Mouse (Mus musculus): Measurements from ENCODE around the gene Nr1h4. TPM values are rescaled to one million over a fixed set of nuclear protein-coding genes. Genes with fewer than 3 reads are reported as not detected.
A peak's percentile ranks its signal among the peaks of the same experiment; 100 is the strongest.

Gene Nr1h4
- polyA plus RNA-seq, 1 experiment from 2014 or later: not detected

GRCm38 (mm10) chr10:89551657-89552056 lies 18.3 kb upstream of the Nr1h4 start:
- 92% methylated on average over 4 of the region's 4 CpGs for WGBS
- Histone ChIP-seq H3K4me1 (replicated peaks) (peaks cover 9% of the 10 kb centered on the region; the same call in 1 of the 2 replicates), H3K27ac (replicated peaks) (no peak overlapping the region), H3K9me3 (no peaks in the 10 kb centered on the region), H3K9ac (no peak overlapping the region), H3K4me2 (no peak overlapping the region), H3K36me3 (no peaks in the 10 kb centered on the region), H3K4me3 (no peak overlapping the region), H3K27me3 (no peaks in the 10 kb centered on the region)
- ATAC-seq (ENCODE audit: low read depth): no peak

GRCm38 (mm10) chr10:89548028-89548427 lies 14.6 kb upstream of the Nr1h4 start:
- peak; percentile 72 for ATAC-seq (ENCODE audit: low read depth)
- no peaks in the 10 kb centered on the region for H3K9me3 ChIP-seq
- H3K4me2 ChIP-seq: no peak overlapping the region
- peak overlapping the region; percentile 67 for H3K27ac ChIP-seq (replicated peaks)
- 40% methylated on average over 6 of the region's 6 CpGs for WGBS
- H3K9ac ChIP-seq: no peak overlapping the region
- H3K4me1 ChIP-seq (replicated peaks): peaks cover 9% of the 10 kb centered on the region; the same call in 1 of the 2 replicates
- no peaks in the 10 kb centered on the region for H3K27me3 ChIP-seq
- no peak overlapping the region for H3K4me3 ChIP-seq
- H3K36me3 ChIP-seq: no peaks in the 10 kb centered on the region

- WGBS: 91% methylated on average over 2 of the region's 2 CpGs
- H3K4me2 ChIP-seq: no peak overlapping the region
- H3K9me3 ChIP-seq: no peaks in the 10 kb centered on the region
- H3K9ac ChIP-seq: no peak overlapping the region
- no peaks in the 10 kb centered on the region for H3K36me3 ChIP-seq
- no peak overlapping the region for H3K4me3 ChIP-seq
- no peak for ATAC-seq (ENCODE audit: low read depth)
- H3K4me1 ChIP-seq (replicated peaks): peaks cover 9% of the 10 kb centered on the region; the same call in 1 of the 2 replicates
- no peak overlapping the region for H3K27ac ChIP-seq (replicated peaks)
- no peaks in the 10 kb centered on the region for H3K27me3 ChIP-seq
Observed at GRCm38 (mm10) chr10:89546989-89547388, 13.6 kb upstream of the Nr1h4 start.

GRCm38 (mm10) chr10:89543867-89544266 lies 10.5 kb upstream of the Nr1h4 start:
- Histone ChIP-seq H3K9ac (no peak overlapping the region), H3K9me3 (no peaks in the 10 kb centered on the region), H3K27ac (replicated peaks) (no peak overlapping the region), H3K27me3 (no peaks in the 10 kb centered on the region), H3K4me2 (no peak overlapping the region), H3K4me3 (no peak overlapping the region), H3K36me3 (no peaks in the 10 kb centered on the region), H3K4me1 (replicated peaks) (peaks cover 9% of the 10 kb centered on the region; the same call in 1 of the 2 replicates)
- no peak for ATAC-seq (ENCODE audit: low read depth)
- WGBS: 61% methylated on average over 6 of the region's 6 CpGs

GRCm38 (mm10) chr10:89542321-89542720 lies 8.9 kb upstream of the Nr1h4 start:
- ATAC-seq (ENCODE audit: low read depth): no peak
- Histone ChIP-seq H3K9me3 (no peaks in the 10 kb centered on the region), H3K4me1 (replicated peaks) (0 out of 2 replicates have a peak, but pooled peaks cover 1% of the 10 kb centered on the region), H3K27me3 (no peaks in the 10 kb centered on the region), H3K9ac (no peak overlapping the region), H3K4me2 (no peak overlapping the region), H3K36me3 (no peaks in the 10 kb centered on the region), H3K27ac (replicated peaks) (no peak overlapping the region), H3K4me3 (no peak overlapping the region)
- WGBS: 80% methylated on average over 3 of the region's 3 CpGs

GRCm38 (mm10) chr10:89532451-89532850 lies 934 bp downstream of the Nr1h4 start:
- WGBS: 83% methylated on average over 5 of the region's 5 CpGs
- Histone ChIP-seq H3K4me3 (no peak overlapping the region), H3K27ac (replicated peaks) (no peak overlapping the region), H3K9me3 (no peaks in the 10 kb centered on the region), H3K9ac (no peak overlapping the region), H3K27me3 (no peaks in the 10 kb centered on the region), H3K36me3 (no peaks in the 10 kb centered on the region), H3K4me2 (no peak overlapping the region), H3K4me1 (replicated peaks) (peaks cover 6% of the 10 kb centered on the region; the same call in 1 of the 2 replicates)
- ATAC-seq (ENCODE audit: low read depth): no peak

- Histone ChIP-seq H3K4me2 (no peak overlapping the region), H3K4me1 (replicated peaks) (peaks cover 6% of the 10 kb centered on the region; the same call in 1 of the 2 replicates), H3K36me3 (no peaks in the 10 kb centered on the region), H3K9me3 (no peaks in the 10 kb centered on the region), H3K27me3 (no peaks in the 10 kb centered on the region), H3K9ac (no peak overlapping the region), H3K27ac (replicated peaks) (no peak overlapping the region), H3K4me3 (no peak overlapping the region)
- ATAC-seq (ENCODE audit: low read depth): no peak
- 98% methylated on average over 2 of the region's 2 CpGs for WGBS
Observed at GRCm38 (mm10) chr10:89531976-89532375, 1.4 kb downstream of the Nr1h4 start.

- H3K9ac ChIP-seq: no peak overlapping the region
- H3K4me1 ChIP-seq (replicated peaks): peaks cover 6% of the 10 kb centered on the region; the same call in 1 of the 2 replicates
- H3K36me3 ChIP-seq: no peaks in the 10 kb centered on the region
- no peak overlapping the region for H3K4me3 ChIP-seq
- no peaks in the 10 kb centered on the region for H3K9me3 ChIP-seq
- peak; percentile 71 for ATAC-seq (ENCODE audit: low read depth)
- no peak overlapping the region for H3K27ac ChIP-seq (replicated peaks)
- WGBS: 55% methylated on average over 5 of the region's 5 CpGs
- H3K27me3 ChIP-seq: no peaks in the 10 kb centered on the region
- no peak overlapping the region for H3K4me2 ChIP-seq
Observed at GRCm38 (mm10) chr10:89531194-89531634, 2.2 kb downstream of the Nr1h4 start.

GRCm38 (mm10) chr10:89527054-89527453 lies 6.3 kb downstream of the Nr1h4 start:
- H3K4me1 ChIP-seq (replicated peaks): peaks cover 6% of the 10 kb centered on the region; the same call in 1 of the 2 replicates
- WGBS: 82% methylated on average over 5 of the region's 5 CpGs
- H3K4me3 ChIP-seq: no peak overlapping the region

GRCm38 (mm10) chr10:89525823-89526222 lies 7.6 kb downstream of the Nr1h4 start:
- Histone ChIP-seq H3K27ac (replicated peaks) (no peak overlapping the region), H3K36me3 (no peaks in the 10 kb centered on the region), H3K9me3 (no peaks in the 10 kb centered on the region), H3K4me2 (no peak overlapping the region), H3K27me3 (no peaks in the 10 kb centered on the region), H3K4me3 (no peak overlapping the region), H3K9ac (no peak overlapping the region), H3K4me1 (replicated peaks) (peaks cover 2% of the 10 kb centered on the region; the same call in 1 of the 2 replicates)
- WGBS: 65% methylated on average over 2 of the region's 2 CpGs
- no peak for ATAC-seq (ENCODE audit: low read depth)

More at GRCm38 (mm10) chr10:89527054-89527453, 6.3 kb downstream of the Nr1h4 start:
- no peak overlapping the region for H3K27ac ChIP-seq (replicated peaks)
- H3K9me3 ChIP-seq: no peaks in the 10 kb centered on the region
- H3K4me2 ChIP-seq: no peak overlapping the region
- H3K27me3 ChIP-seq: no peaks in the 10 kb centered on the region
- H3K36me3 ChIP-seq: no peaks in the 10 kb centered on the region
- no peak for ATAC-seq (ENCODE audit: low read depth)
- H3K9ac ChIP-seq: no peak overlapping the region

GRCm38 (mm10) chr10:89522481-89522880 lies 10.9 kb downstream of the Nr1h4 start:
- Histone ChIP-seq H3K27me3 (no peaks in the 10 kb centered on the region), H3K9me3 (no peaks in the 10 kb centered on the region), H3K36me3 (no peaks in the 10 kb centered on the region), H3K4me1 (replicated peaks) (no peaks in the 10 kb centered on the region), H3K9ac (no peak overlapping the region), H3K27ac (replicated peaks) (no peak overlapping the region), H3K4me2 (no peak overlapping the region), H3K4me3 (no peak overlapping the region)
- WGBS: 91% methylated on average over 7 of the region's 7 CpGs
- ATAC-seq (ENCODE audit: low read depth): no peak

- ATAC-seq (ENCODE audit: low read depth): no peak
- H3K27me3 ChIP-seq: no peaks in the 10 kb centered on the region
- H3K9ac ChIP-seq: no peak overlapping the region
- no peaks in the 10 kb centered on the region for H3K4me1 ChIP-seq (replicated peaks)
- H3K4me3 ChIP-seq: no peak overlapping the region
- no peak overlapping the region for H3K4me2 ChIP-seq
- WGBS: 91% methylated on average over 9 of the region's 9 CpGs
- no peaks in the 10 kb centered on the region for H3K9me3 ChIP-seq
- no peak overlapping the region for H3K27ac ChIP-seq (replicated peaks)
- no peaks in the 10 kb centered on the region for H3K36me3 ChIP-seq
Observed at GRCm38 (mm10) chr10:89521790-89522431, 11.5 kb downstream of the Nr1h4 start.

- no peak for ATAC-seq (ENCODE audit: low read depth)
- Histone ChIP-seq H3K27ac (replicated peaks) (no peak overlapping the region), H3K4me2 (no peak overlapping the region), H3K4me1 (replicated peaks) (no peaks in the 10 kb centered on the region), H3K27me3 (no peaks in the 10 kb centered on the region), H3K4me3 (no peak overlapping the region), H3K36me3 (no peaks in the 10 kb centered on the region), H3K9ac (no peak overlapping the region), H3K9me3 (no peaks in the 10 kb centered on the region)
- WGBS: 95% methylated on average over 4 of the region's 4 CpGs
Observed at GRCm38 (mm10) chr10:89520381-89520780, 13.0 kb downstream of the Nr1h4 start.

Measured in neural tube, embryonic 13.5 days (tissue).